In genomic region chr7:80577417-80577980, GRCm38 (mm10) we compare ENCODE assay signal across 31 mouse cellular contexts. TPM values are rescaled to one million over a fixed set of nuclear protein-coding genes. Genes with fewer than 3 reads are reported as not detected.
DNase-seq lines count a peak whose midpoint lies in the region; ATAC-seq lines count a peak whose summit lies in the region.
"Had no signal": no experiment of that assay in that cellular context is flagged by ENCODE, and none has a peak within 500 bp of the region (broad histone marks: within the 10 kb centered on the region; RNA-seq: fewer than 3 reads in every experiment).

No protein-coding gene starts in this region.

- peak overlapping the region; percentile 44; the same call in 1 of the 2 replicates for H3K9ac ChIP-seq in heart, embryonic 13.5 days
- H3K9ac ChIP-seq: hindbrain, embryonic 15.5 days; liver, embryonic 12.5 days; liver, postnatal 0 days; midbrain, embryonic 15.5 days; neural tube, embryonic 15.5 days had no signal

- H3K9me3 ChIP-seq in heart, embryonic 13.5 days, result no peaks in the 10 kb centered on the region
- H3K9me3 ChIP-seq: hindbrain, embryonic 15.5 days; liver, embryonic 12.5 days; midbrain, embryonic 15.5 days; neural tube, embryonic 15.5 days had no signal

- H3K4me1 ChIP-seq in heart, embryonic 13.5 days, result peaks cover 14% of the 10 kb centered on the region; the same call in 1 of the 2 replicates
- H3K4me1 ChIP-seq: hindbrain, embryonic 15.5 days; midbrain, embryonic 15.5 days; neural tube, embryonic 15.5 days had no signal

- no peak overlapping the region for H3K27ac ChIP-seq in heart, embryonic 13.5 days (replicated peaks)
- H3K27ac ChIP-seq: hindbrain, embryonic 15.5 days; layer of hippocampus, adult 2 months; liver, embryonic 12.5 days; macrophage; midbrain, embryonic 15.5 days; neural tube, embryonic 15.5 days; stomach, postnatal 0 days had no signal

- WGBS in heart, embryonic 13.5 days, result 48% methylated on average over 14 of the region's 14 CpGs

- no peak overlapping the region for H3K4me2 ChIP-seq in heart, embryonic 13.5 days
- H3K4me2 ChIP-seq: heart, embryonic 11.5 days; hindbrain, embryonic 15.5 days; liver, embryonic 12.5 days; midbrain, embryonic 15.5 days; neural tube, embryonic 15.5 days had no signal

- DNase-seq in heart, adult 11 months, result no peak
- peak; percentile 50 for DNase-seq in retina, postnatal 1 day
- DNase-seq in retina, embryonic 14.5 days (ENCODE audit: low spot score), result no peak
- DNase-seq in brain, adult 2 months (ENCODE audit: low read depth, low spot score), result peak; percentile 42
- peak; percentile 32 for DNase-seq in brain, embryonic 18.5 days (ENCODE audit: low read depth, low spot score)
- no peak for DNase-seq in right cerebral cortex, postnatal 14 days
- DNase-seq in urinary bladder, postnatal 4 days (ENCODE audit: low spot score in 2 of 2), result no peak
- DNase-seq: adrenal gland, adult 8-10 months; B cell, adult 2 months; cerebellum, adult 11-12 months; cerebellum, adult 9-11 months; gastrocnemius, postnatal 14 days; heart, adult 18-20 months; heart, postnatal 4 days; kidney, adult 2 months; kidney, postnatal 36 days; left cerebral cortex, postnatal 4 days; liver, postnatal 0 days; right cerebral cortex, adult 18-20 months; right cerebral cortex, postnatal 4 days had no signal

- ATAC-seq in heart, embryonic 13.5 days (ENCODE audit: extremely low read depth, insufficient number of reproducible peaks, low FRiP score, low TSS enrichment), result no peak
- ATAC-seq: inflammation-experienced regulatory T-cells, adult 6 months; liver, embryonic 12.5 days; liver, postnatal 0 days; lung, postnatal 0 days; midbrain, embryonic 15.5 days had no signal

- H3K27me3 ChIP-seq in heart, embryonic 13.5 days (replicated peaks), result peaks cover 8% of the 10 kb centered on the region; the same call in 1 of the 2 replicates
- H3K27me3 ChIP-seq: hindbrain, embryonic 15.5 days; midbrain, embryonic 15.5 days; neural tube, embryonic 15.5 days had no signal

- no peaks in the 10 kb centered on the region for H3K36me3 ChIP-seq in heart, embryonic 13.5 days
- H3K36me3 ChIP-seq: hindbrain, embryonic 15.5 days; liver, embryonic 12.5 days; midbrain, embryonic 15.5 days; neural tube, embryonic 15.5 days had no signal

- H3K4me3 ChIP-seq in heart, embryonic 13.5 days, result no peak overlapping the region
- H3K4me3 ChIP-seq: hindbrain, embryonic 15.5 days; layer of hippocampus, adult 2 months; liver, embryonic 12.5 days; midbrain, embryonic 15.5 days; neural tube, embryonic 15.5 days had no signal

RNA-seq across cellular contexts. Expression of gene Blm, which starts 42.6 kb away (rescaled TPM):
- polyA plus RNA-seq in heart, embryonic 13.5 days (2015; fragmentation: Nextera tagmentation; extraction: Ambion mirVana), result 16.4 and 17.1 TPM in 2 replicates

Comparison
In these comparisons a context has a peak if more than half of its experiments do, and no peak if none do; other contexts are left out.
1. DNase-seq: peak in retina, postnatal 1 day (single experiment), brain, adult 2 months (single experiment) and brain, embryonic 18.5 days (single experiment); none in heart, adult 11 months (single experiment), retina, embryonic 14.5 days (single experiment), right cerebral cortex, postnatal 14 days (single experiment) and urinary bladder, postnatal 4 days (0 of 2).